Mouse (Mus musculus): Measurements from ENCODE around the gene Dusp12. TPM values are rescaled to one million over a fixed set of nuclear protein-coding genes. Genes with fewer than 3 reads are reported as not detected.
A peak's percentile ranks its signal among the peaks of the same experiment; 100 is the strongest.

Gene Dusp12
- total RNA-seq, 2 experiments from 2014 or later = 7.5 to 9.7 TPM

- DNase-seq = no peak
These were observed 13.2 kb upstream of the Dusp12 start for GRCm38 (mm10) chr1:170898413-170899075.

- DNase-seq = no peak
These were observed 11.4 kb upstream of the Dusp12 start for GRCm38 (mm10) chr1:170896651-170897281.

DNA sequence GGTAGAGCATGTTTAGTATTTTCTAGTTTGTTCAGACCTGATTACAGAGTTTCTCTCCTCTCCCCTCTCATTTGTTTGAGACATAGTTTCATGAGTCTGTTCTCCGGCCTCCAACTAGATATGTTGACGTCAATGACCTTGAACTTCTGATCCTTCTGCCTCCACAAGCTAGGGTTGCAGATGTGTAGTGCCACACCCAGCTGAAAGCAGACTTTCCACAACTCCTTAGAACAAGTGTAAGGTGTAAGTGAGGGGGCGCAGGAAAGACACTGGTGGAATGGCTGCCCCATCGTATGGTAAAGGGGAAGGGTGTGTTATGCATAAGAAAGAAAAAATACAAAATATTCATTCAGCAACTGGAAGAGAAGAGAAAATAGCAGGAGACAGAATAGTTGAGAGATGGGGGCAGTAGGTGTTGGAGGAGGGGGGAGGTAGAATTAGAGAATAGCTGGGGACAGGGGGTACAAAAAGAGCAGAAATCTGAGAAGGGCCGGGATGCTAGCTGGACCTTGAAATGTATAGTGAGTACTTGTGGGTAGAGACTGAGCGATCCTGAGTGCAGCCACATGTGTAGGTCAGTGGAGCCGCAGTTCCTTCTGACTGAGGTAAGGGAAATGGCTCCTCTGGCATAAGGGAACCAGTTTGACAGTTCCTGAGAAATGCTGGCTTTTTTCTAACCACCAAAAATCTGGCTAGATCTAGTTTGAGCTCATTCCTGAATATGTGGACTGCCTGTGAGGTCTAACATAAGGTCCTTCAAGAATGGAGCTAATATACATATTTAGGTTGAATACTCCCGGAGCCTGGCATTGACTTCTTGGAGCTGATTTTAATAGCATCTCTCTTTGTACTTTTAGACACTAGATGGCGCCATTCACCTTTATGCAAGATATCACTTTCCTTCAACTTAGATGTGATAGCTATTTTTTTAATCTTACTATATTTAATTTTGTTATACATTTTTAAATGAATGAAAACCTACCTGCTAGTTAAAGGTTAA lies 9.6 kb upstream of the Dusp12 start:
- no peak for DNase-seq

DNA sequence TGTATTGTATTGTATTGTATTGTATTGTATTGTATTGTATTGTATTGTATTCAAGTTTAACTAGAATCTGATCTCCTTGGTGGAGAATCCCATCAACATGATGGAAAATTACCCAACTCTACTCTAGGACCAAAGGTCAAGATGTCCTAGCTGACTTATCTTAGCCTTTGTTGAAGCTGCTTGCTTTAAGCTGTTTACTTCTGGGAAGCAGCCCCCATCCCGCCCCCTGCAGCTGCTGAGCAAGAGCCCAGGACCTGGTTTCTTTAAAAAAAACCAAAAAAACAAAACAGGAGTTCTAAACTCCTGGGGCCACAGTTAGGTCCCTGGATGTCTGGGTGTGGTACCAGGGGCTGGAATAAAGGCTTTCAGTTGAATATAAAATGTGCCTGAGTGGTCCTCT lies 6.9 kb upstream of the Dusp12 start:
- DNase-seq = no peak

- no peak for DNase-seq
These were observed 6.3 kb upstream of the Dusp12 start for GRCm38 (mm10) chr1:170891646-170892045.

- no peak for DNase-seq
These were observed 4.0 kb upstream of the Dusp12 start for GRCm38 (mm10) chr1:170889310-170889709.

DNA sequence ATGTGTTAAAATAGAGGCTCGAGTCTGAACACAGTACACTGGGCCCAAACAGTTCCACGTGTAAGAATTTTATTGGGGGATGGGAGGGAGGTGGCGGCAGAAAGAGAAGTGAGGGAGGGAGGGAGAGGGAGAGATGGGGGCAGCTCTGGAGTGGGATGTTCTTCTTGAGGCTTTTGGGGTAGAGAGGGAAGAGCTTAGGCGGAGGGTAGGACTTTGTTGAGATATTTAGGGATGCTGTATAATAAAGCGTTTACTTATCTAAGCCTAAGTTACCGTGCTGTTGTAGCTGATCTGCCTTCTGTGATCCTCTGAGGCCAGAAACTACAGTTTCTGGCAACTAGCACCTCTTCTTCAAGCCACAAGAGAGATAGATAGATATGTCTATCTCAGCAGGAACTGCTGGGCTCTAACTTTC lies 711 bp upstream of the Dusp12 start:
- no peak for DNase-seq

GRCm38 (mm10) chr1:170884390-170884789 lies 950 bp downstream of the Dusp12 start:
- no peak for DNase-seq

DNA sequence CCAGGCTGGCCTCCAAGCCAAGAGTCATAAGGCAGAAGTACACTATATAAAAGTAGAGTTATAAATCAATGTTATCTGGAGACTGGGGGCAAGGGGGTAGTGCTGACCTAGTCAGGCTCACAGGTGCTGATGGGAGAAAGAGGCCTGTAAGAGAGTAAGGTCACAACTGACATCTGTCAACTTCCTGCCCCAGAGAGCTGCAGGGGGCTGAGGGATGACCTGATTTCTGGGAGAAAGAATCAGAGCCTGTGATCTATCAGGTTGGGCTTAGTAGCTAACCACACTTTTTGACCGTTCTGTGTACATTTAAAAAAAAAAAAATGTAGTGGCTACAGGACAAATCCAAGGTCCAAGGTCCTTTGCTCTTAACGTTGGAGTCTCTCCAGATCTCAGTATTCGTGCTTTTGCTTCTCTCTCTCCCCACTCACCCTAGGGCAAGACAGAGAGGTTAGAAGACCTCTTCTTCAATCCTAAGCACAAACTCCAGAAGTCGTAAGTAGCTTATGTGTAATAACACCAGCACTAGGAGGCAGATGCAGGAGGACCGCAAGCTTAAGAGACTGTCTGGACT lies 2.3 kb downstream of the Dusp12 start:
- DNase-seq = no peak

DNA sequence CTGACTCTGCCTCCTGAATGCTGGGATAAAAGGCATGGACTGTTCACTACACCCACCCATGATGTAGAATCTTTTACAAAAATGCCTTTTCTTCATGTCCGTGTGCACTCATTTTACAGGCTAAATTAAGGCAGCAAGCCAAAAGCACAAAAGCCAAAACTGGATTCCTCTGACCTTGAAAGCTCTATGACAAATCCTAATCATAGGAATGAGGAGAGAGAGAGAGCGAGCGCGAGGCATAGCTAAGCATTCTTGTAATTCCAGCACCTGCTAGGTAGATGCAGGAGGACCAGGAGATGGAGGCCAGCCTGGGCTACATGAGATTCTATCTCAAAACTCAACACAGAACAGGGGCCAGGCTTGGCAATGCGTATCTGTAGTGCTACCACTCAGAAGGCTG lies 8.4 kb downstream of the Dusp12 start:
- no peak for DNase-seq

- DNase-seq = no peak
These were observed 9.7 kb downstream of the Dusp12 start for GRCm38 (mm10) chr1:170875676-170876075.

DNA sequence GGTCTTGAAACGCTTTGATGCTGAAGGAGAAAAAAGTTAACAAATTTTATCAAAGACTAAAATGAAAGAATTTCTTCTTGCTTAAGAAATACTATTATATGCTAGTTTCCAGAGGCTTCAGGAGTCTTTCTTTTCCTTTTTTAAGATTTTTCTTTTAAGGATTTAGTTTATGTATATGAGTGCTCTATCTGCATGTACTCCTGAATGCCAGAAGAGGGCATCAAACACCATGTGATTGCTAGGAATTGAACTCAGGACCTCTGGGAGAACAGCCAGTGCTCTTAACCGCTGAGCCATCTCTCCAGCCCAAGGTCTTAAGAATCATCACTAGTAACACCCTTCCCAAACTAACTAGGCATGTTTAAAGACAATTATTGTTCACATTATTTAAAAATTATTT lies 13.4 kb downstream of the Dusp12 start:
- no peak for DNase-seq

- no peak for DNase-seq
These were observed 13.9 kb downstream of the Dusp12 start for GRCm38 (mm10) chr1:170871402-170871801.

GRCm38 (mm10) chr1:170868905-170869283 lies 16.4 kb downstream of the Dusp12 start:
- DNase-seq = no peak

DNA sequence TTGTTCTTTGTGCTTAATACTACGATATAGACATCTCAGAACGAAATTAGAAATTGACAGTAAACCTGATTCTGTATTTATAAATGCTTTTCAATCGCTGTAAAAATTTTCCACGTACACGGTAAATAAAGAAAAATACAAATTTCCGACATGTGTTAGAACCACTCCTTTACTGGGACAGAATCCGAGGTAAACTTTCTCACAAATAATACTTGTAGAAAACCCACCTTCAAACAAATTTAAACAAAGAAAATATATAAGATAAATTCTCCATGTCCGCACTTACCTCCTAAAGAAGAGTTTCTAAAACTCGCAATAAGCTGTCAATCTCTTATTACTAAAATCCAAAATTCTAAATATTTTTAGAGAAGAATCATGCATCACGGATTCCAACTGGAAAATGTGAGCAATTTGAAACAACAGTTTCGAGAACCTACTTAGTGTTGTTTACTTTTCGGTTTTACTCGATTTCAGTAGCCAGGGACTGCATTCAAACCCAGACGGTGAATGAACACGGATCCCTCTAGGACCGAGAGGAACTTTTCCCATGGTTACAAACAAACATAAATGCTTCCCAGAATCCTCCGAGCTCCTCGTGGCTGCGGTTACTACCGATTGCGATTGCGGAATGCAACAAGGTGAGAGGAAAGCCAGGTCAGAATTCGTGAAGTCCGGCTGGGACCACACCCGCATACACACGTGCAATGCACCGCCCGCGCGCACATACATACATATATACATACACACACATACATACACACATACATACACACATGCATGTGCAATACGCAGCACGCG lies 17.0 kb downstream of the Dusp12 start:
- DNase-seq = peak; percentile 27

DNA sequence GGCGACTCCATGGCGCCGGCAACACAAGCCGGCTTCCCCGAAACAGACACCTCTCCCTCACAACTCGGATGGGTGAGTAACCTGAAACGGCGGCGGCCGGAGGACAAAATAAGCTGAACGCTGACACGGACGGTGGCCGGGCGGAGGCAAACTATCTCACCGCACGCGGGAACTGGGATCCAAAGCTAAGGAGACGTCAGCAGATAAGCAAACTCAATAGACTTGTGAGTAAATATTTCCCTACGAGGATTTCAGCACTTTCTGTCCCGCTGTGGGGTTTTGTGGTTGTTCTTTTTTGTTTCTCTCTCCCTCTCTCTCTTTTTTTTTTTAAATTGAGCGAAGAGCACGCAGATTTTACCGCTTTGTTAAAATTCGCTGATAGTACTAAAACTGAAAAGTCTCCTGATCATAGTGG lies 17.6 kb downstream of the Dusp12 start, which contains the start of gene Atf6:
Gene Atf6 (minus strand): TSS at position 81 of the 415 bp plus-strand sequence.
- DNase-seq = peak; percentile 95

GRCm38 (mm10) chr1:170866992-170867690 lies 18.2 kb downstream of the Dusp12 start:
- DNase-seq = peak; percentile 9

DNA sequence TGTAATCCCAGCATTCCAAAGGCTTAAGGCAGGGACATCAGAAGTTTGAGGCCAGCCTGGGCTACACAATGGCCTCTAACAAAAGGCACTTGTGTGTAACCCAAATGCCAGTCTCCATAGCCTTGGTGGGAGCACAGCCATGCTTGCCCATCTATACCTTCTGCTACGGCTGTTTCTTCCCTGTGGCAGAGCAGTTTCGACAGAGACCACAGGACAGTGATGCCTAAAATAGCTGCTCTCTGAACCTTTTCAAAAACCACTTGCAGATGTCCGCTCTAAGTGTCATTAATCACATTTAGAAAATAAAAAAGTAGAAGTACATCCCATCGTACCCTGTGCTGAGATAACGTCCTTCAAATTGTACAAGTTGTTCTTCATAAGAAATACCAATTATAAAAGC lies 19.9 kb downstream of the Dusp12 start:
- DNase-seq = no peak

GRCm38 (mm10) chr1:170864754-170865153 lies 20.6 kb downstream of the Dusp12 start:
- DNase-seq = no peak

- DNase-seq = no peak
These were observed 21.1 kb downstream of the Dusp12 start for GRCm38 (mm10) chr1:170864234-170864633.

GRCm38 (mm10) chr1:170863033-170863432 lies 22.3 kb downstream of the Dusp12 start:
- no peak for DNase-seq

Data from gastrocnemius, postnatal 10 days (tissue).